Mouse (Mus musculus) kidney, adult 8-10 months (tissue): ENCODE results near the gene Gm7534.
"Not testable (repeated sequence)": the region's sequence is repeated elsewhere in the genome, so short reads cannot be mapped to it uniquely, and the experiment has no call there.

ENCODE experiments used
- DNase-seq, 2 experiments: peaks; one replicate each; pipeline ENCODE4 v3.0.0; 2022

Gene Gm7534

DNA sequence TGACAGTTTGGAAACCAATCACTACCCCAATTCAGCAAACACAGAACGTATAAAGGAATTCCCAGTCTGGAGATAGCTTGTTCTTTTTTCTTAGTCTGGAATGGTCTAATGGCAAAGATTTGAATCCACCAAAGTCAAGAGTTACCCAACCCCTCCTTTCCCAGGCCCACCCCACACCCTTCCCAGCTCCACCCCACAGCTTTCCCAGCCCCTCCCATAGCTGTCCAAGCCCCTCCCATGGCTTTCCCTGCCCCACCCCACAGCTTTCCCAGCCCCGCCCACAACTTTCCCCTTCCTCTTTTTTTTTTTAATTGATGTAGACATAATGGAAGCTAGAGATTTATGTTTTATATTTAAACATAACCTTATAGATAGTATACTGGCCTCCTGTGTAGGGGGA is 3.4 kb downstream of the Gm7534 start:
- DNase-seq: no peak

DNA sequence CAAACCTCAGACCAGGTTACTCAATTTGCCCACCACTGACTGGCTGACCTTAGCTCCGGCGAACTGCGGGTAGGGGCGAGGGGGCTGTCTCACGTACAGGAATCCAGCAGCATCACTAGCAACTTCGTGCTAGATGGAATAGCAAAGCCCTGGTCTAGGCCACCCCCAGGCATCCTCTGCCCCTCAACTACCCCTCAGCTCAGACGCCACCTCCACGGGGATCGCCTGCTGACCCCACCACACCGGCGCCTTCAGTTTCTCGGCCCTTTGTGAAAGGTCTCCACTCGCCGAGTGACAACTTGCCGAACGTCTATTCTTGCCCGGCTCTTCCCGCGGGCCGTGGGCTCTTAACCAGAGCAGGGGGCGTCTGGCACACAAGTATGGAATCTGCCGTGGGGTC is 16.5 kb downstream of the Gm7534 start:
- DNase-seq: no peak

DNA sequence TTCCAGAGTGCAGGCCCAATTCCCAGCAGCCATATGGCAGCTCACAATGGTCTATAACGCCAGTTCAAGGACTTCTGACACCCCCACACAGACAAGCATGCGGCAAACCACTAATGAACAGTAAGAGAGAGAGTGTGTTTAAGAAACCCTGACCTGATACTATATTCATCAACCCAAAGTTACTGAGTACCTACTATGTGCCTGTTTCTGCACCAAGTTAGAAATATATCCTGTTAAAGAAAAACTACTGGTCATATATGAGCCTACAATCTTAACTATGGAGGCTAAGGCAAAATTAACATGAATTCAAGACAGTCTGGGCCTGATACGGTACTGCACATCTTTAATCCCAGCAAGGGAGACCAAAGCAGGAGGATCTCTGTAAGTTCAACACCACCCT is 17.2 kb downstream of the Gm7534 start:
- DNase-seq: no peak

DNA sequence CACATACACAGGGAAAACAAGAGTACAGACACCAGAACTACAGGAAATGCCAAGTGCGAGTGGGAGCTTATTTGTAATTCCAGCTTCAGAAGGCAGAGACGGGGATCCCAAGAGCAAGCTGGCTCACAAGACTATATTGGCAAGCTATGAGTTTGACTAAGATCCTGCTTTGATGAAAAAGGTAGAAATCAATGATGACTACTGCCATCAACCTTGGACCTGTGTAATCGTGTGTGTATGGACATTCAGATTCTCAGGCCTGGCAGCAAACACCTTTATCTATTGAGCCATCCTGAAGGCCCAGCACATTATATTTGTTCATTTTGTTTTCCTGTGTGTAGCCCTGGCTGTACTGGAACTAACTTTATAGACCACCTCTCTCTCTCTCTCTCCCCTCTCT is 19.1 kb downstream of the Gm7534 start:
- DNase-seq: no peak

DNA sequence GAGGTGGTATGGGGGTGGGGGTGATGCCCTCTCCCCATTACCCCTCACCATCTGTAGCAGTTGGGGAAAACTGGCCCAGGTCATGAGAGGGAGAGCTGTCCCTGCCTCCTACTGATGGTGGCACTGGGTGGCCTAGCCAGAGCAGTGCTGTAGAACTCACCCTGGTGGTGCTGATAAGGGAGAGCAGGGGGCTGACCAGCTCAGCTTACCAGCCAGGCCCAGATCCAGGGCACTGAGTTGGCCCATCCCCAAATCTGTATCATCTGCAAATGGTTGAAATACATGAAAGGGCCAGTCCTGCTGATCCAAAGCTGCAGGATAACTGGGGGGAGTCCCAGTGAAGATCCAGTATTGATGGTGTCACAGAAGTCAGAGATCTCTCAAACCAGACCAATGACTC is 21.0 kb downstream of the Gm7534 start:
- no peak for DNase-seq

DNA sequence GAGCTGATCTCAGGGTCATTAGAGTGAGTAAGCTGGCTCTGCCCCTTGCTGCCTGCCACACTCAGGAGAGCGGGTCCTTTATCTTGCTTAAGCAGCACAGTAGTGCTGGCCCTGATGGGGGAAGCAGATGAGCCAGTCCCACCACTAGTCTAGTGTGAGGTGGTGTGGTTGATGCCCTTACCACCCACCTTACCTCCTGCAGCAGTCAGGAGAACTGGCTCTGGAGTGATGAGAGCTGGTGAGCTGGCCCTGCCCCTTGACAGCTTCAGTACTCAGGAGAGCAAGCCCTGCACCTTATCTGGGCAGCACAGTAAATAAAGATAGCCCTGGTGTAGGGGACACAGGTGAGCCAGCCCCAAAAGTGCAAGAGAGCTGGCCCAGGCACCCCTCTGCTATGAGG is 21.7 kb downstream of the Gm7534 start:
- no peak for DNase-seq

DNA sequence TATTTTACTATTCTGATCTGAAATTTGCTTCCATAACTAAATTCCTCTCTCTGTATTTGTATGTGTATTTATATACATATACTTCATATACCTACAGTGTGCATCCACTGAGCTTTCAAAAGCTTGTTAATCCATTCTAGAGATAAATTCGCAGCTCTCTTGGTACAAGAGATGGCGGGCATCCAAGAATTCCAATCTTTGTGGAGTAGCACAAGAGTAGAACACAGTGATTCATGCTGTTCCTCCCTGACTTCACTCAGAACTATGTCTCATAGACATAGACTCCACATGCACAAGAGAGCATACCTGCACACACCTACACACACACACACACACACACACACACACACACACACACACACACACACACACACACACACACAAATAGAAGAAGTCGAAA is 30.4 kb downstream of the Gm7534 start:
- no peak for DNase-seq

DNA sequence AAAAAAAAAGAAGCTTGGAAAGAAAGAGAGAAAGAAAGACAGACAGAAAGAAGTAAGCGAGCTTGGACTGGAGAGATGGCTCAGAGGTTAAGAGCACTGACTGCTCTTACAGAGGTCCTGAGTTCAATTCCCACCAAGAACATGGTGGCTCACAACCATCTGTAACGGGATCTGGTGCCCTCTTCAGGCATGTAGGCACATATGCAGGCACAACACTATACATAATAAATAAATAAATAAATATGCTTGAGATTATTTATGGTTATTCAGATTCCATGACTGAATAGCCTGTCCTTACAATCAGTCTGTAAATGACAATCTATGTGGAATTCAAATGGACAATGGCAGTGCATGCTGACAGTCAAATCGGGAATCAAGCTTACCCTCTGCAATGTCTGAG is 35.9 kb downstream of the Gm7534 start:
- no peak for DNase-seq

DNA sequence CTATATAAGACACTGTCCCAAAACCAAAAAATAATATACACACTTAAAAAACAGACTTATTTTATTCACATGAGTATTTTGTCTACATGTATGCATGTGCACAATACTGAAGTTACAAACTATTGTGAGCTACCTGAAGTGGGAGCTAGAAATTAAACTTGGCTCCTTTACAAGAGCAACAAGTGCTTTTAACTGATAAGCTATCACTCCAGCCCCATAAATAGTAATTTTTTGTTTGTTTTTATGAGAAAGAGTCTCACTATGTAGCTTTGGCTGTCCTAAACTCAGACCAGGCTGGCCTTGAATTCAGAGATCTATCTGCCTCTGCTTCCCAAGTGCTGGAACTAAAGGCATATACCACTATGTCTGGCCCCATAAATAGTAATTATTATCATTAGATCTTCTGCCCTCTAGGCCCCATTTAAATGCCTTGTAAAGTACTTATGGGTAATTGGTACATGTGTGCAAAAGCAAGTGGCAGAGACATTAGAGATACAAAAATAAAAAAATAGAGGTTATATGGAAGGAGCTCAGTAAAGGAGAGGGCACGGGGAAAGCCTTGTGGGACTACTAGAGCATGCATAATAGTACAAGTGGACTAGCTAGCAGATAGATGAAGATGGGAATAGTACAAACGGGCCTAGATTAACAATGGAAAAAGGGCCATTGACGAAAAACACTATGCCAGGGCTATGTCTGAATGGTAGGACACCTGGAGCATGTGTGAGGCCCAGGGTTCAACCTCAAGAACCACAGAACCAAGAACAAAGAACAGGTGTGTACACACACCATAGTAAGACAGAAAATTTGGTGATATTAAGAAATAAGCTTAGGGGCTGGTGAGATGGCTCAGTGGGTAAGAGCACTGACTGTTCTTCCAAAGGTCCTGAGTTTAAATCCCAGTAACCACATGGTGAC is 37.0 kb downstream of the Gm7534 start:
- no peak for DNase-seq

DNA sequence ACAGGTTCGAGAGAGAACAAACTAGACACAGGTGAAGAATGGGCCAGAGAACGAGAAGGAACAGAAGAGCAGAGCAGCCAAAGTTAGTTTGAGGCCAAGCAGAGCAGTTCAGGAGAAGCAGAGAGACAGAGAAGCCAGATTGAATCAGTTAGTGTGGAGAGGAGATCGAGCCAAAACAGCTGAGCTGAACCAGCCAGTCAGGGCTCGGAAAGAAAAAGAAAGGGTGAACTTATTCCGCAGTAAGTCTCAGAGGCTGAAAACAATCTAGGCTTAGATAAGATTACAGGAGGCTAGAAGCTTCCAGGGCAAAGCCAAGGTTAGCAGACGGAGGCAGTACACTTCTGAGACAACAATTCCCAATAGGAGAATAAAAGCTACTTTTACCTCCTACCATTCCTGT is 37.8 kb downstream of the Gm7534 start:
- DNase-seq: no peak

DNA sequence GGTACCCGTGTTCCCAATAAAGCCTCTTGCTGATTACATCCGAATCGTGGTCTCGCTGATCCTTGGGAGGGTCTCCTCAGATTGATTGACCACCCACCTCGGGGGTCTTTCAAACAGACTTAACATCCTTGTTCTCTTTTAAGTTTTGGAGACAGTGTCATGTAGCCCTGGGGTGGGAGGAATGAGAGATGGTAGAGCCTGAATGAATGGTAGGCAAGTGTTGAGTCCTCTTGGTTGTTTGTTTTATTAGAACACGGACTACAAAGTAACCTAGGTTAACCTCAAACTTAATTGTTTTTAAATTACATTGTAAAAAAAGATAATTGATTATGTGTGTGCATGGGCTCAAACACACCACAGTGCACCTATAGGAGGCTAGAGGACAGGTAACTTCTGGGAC is 38.2 kb downstream of the Gm7534 start:
- DNase-seq: no peak

DNA sequence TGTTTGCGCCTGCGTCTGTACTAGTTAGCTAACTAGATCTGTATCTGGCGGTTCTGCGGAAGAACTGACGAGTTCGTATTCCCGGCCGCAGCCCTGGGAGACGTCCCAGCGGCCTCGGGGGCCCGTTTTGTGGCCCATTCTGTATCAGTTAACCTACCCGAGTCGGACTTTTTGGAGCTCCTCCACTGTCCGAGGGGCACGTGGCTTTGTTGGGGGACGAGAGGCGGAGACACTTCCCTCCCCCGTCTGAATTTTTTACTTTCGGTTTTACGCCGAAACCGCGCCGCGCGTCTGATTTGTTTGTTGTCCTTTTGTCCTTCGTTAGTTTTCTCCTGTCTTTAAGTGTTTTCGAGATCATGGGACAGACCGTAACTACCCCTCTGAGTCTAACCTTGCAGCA is 42.7 kb downstream of the Gm7534 start:
- peak; percentile 39 to 57 for DNase-seq

DNA sequence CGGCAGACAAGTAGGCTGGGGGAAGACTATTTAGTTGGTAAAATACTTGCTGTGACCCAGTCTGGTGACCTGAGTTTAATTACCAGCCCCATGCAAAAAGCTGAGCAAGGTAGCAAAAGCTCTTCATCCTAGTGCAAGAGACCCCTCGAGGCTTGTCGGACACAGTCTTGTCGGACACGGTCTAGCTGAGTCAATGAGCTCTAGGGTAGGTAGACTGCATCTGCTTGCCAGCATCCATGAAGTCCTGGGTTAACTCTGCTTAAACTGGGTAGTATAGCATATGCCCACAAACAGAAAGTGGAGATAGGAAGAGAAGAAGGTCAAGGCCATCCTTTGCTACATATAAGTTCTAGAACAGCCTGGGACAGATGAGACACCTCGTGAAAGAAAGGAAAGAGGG is 44.0 kb downstream of the Gm7534 start:
- no peak for DNase-seq

DNA sequence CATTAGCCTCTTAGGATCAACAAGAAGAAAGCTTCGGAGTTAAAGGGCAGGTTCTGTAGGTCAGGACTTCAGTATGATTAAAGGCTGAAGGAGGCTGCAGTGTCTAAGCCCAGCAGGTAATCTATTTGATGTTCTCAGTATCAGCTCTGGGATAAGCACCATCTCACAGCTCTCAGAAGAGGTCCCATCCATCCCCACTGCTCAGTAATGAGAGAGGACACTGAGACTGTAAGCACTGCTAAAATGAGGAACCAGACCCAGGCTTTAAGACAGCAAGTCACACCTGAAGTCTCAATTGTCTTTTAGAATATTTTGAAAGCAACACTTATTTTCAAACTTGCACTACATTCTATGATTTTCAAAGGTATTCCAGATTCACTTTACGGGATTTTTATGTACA is 45.2 kb downstream of the Gm7534 start:
- no peak for DNase-seq

DNA sequence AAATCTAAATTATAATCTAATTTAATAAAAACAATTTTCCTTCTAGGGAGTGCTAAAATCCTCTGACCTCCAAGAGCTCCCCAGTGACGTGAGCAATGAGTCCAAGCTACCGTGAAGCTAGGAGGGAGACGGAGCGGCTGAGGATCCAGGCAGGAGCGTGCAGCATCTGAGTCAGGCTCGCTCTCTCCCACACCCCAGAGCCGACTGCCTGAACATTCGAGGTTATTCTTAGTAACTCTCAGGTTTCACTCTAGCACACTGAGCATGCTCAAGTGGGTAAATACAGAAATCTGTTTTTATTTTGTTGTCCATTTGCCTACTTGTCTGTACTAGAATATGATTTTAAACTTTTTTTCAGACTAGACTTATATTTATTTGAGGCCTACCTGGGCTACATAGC is 46.1 kb downstream of the Gm7534 start:
- no peak for DNase-seq

DNA sequence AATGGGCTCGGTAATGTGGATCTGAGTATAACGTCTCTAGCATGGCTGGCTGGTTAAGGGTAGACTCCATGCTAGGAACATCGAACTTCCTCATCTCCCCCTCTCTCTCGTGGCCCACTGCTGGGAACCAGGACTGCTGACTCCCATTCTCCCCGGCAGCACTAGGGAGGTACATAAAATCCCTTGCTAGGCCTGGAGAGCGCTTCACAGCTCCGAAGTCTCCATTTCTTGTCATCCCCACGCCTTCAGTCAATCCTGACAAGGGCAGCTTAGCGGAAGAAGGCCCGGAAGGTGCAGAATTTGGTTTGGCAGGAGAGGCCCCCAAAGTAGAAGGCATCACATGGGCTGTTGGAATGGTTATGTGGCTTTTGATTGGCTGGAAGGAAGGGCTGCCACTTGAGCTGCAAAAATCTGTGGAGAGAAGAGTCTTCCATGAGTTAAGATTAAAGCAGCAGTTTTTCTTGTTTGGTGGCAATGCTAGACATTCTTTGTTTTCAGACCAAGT is 46.8 kb downstream of the Gm7534 start:
- no peak for DNase-seq

DNA sequence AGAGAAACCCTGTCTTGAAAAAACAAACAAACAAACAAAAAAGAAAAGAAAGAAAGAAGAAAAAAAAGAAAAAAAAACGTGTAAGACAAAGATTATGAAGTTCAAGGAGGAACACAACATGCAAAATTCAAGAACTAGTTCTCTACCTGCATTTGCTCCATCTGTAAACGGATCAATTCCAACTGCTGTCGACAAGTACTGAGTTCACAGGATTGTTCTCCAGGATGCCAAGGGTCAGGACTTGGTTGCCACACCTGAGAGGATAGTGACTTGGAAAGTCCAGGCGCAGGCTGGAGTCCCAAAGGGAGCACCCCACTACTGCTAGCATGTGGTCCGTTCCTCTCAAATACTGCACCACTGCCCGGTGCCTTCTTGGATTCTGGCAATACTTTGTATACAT is 47.3 kb downstream of the Gm7534 start:
- no peak for DNase-seq

DNA sequence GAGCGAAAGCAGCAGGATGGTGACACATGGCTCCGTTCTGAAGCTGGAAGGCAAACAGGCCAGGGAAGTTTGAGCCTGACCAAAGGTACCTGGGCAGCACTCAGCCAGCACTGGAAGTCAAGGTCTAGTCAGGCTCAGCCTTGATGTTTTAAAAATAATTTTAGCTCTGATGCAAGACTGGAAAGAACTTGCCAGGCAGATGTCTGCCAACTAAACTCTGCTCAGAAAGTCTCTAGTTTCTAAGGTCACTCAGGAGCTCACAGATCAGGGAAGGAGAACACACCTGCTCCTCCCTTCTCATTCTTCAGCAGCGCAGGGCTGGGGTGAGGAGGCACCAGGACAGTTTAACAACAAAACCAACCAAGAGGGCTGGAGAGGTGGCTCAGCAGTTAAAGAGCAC is 48.5 kb downstream of the Gm7534 start:
- DNase-seq: peak; percentile 70

DNA sequence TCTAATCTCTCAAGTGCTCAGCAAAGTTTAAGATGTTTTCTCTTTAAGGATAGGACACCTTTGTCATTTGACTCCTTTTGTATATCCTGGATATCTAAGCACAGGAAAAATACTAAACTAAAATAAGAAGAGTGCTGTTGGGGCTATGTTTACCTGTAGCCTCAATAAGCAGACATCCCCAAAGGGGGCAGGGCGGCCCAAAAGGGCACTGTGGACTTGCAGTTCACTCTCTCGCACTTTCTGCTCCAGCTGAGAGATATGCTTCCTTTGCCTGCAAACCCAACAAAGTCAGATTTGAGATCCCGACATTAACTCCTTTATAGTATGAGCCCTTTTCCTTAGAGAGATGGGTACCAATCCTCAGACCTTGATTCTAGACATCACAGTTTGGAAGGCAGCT is 49.1 kb downstream of the Gm7534 start:
- peak in 1 of 2 experiments; percentile 35 for DNase-seq

DNA sequence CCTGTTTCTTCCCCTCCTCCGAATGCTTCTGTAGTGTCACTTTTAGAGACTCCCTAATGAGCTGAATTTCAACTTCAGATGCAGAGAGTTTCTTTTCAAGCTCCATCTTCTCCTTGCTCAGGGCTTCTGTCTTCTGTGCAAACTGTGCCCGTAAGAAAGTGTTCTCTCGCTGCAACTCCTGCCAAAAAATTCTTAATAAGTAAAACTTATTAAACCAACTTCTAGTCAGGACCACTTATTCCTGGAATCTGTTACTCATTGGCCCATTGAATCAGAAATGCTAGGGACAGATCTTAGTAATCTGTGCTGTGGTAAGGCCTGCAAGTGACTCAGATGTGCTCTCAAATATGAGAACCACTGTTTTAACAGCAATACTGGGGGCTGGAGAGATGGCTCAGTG is 50.7 kb downstream of the Gm7534 start:
- peak; percentile 31 to 54 for DNase-seq

DNA sequence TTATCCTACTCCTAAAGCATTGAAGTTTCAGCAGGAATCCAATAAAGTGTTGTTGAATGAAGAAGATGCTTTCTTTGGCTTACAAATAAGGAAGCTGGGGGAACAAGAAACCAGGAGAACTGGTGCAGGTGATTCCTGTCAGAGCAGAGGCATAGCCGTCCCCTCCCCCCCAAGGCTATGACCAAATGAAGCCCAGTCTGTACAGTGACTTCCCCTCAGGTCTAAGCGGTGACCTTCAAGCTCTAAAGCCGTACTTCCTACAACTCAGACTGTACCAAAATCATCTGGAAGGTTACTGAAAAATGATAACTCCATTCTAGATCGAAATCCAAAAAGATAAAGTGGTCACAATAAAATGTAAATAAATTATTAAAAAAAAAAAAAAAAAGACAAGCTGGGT is 53.4 kb downstream of the Gm7534 start:
- DNase-seq: no peak

DNA sequence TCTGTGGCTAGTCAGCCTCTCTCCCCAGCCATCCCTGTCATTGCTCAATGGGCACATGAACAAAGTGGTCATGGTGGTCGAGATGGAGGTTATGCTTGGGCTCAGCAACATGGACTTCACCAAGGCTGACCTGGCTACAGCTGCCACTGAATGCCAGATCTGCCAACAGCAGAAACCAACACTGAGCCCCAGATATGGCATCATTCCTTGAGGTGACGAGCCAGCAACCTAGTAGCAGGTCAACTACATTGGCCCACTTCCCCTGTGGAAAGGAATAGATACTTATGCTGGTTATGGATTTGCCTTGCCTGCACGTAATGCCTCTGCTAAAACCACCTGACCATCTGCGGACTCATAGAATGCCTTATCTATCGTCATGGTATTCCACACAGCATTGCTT is 58.5 kb downstream of the Gm7534 start:
- DNase-seq: not testable (repeated sequence)
